Mouse (Mus musculus) E14TG2a.4 (cell line): Measurements from ENCODE around the gene Pgap3.
A peak's percentile ranks its signal among the peaks of the same experiment; 100 is the strongest.
"Not testable (repeated sequence)": the region's sequence is repeated elsewhere in the genome, so short reads cannot be mapped to it uniquely, and the experiment has no call there.

Source experiments
- H3K27me3 ChIP-seq: 2 replicates; pipeline ENCODE4 v1.6.1; 2014; ENCODE audit warnings: low read length, control low read depth; ENCODE audit not compliant: insufficient read depth
- H3K36me3 ChIP-seq: 2 replicates; pipeline ENCODE4 v1.6.1; 2014; ENCODE audit warnings: low read length, control low read depth; ENCODE audit not compliant: insufficient read depth
- H3K4me1 ChIP-seq: replicated peaks from 2 replicates; pipeline ENCODE4 v1.6.1; 2014; ENCODE audit warnings: low read depth, low read length, control low read depth
- H3K4me3 ChIP-seq: replicated peaks from 2 replicates; pipeline ENCODE4 v1.5.1; 2014; ENCODE audit warnings: mild to moderate bottlenecking, low read length
- H3K9me3 ChIP-seq: 2 replicates; pipeline ENCODE4 v1.6.1; 2014; ENCODE audit warnings: low read length, control low read depth
- CTCF ChIP-seq: conservative IDR thresholded peaks from 2 replicates; pipeline ENCODE4 v1.5.1; 2014; ENCODE audit warnings: low read length
- NANOG ChIP-seq: IDR thresholded peaks from 2 replicates; pipeline ENCODE4 v1.6.1; 2014; ENCODE audit warnings: borderline replicate concordance, low read length, mixed read lengths
- POU5F1 ChIP-seq: IDR thresholded peaks from 2 replicates; pipeline ENCODE4 v1.6.1; 2014; ENCODE audit warnings: low read length, borderline replicate concordance

Gene Pgap3

GRCm38 (mm10) chr11:98382405-98382804, 17.9 kb downstream of the Pgap3 start:
- Histone ChIP-seq H3K4me1 (peaks cover 72% of the 10 kb centered on the region), H3K36me3 (peaks cover 35% of the 10 kb centered on the region), H3K27me3 (peaks cover 51% of the 10 kb centered on the region)
- H3K9me3 ChIP-seq, H3K4me3 ChIP-seq: not testable (repeated sequence)
- peak; percentile 11; the same call in 1 of the 2 replicates for TF ChIP-seq CTCF

DNA sequence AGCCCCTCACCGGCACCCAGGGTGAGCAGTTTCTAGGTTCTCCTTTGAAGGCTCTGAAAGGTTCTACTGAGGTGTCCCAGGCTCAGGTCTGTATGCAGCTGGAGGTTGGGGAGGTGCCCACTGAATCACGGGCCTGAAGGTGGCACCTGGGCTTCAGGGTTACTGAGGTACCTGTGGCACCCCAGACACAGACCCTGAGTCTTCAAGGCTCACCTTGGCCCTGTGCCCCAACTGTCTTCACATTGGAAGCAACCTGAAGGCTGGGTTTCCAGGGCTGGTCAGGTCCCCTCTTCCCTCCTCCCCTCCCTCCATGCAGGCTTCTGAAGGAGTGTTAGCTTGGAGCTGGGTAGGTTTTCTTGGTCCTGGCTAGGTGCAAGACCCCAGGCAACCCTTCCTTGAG, 18.6 kb downstream of the Pgap3 start:
- TF ChIP-seq CTCF (no peak), NANOG (no peak), POU5F1 (no peak)
- H3K4me3 ChIP-seq: no peak overlapping the region
- H3K9me3 ChIP-seq: no peaks in the 10 kb centered on the region

DNA sequence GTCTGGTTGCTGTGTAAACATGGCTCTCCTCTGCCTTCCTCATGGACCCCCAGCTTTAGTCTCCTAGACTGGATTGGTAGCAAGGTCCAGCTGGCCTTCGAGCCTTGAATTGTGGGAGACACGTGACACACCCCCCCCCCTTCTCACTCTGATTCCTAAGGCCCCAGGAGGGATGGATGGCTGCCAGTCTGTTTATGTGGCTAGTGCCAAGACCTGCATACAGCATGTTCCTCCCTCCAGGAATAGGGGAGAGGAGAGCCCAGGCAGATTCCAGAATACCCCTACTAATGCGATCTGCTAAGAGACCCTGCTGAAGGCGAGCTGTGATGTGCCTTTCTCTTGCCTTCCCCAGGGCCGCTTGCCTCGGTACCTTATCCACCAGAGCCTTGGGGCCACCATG, 20.2 kb downstream of the Pgap3 start:
- TF ChIP-seq CTCF (no peak), NANOG (no peak), POU5F1 (no peak)
- H3K4me1 ChIP-seq: peaks cover 77% of the 10 kb centered on the region
- H3K9me3 ChIP-seq: no peaks in the 10 kb centered on the region
- peaks cover 28% of the 10 kb centered on the region for H3K27me3 ChIP-seq
- H3K4me3 ChIP-seq: no peak overlapping the region
- H3K36me3 ChIP-seq: peaks cover 58% of the 10 kb centered on the region

More for the DNA sequence above, 18.6 kb downstream of the Pgap3 start:
- Histone ChIP-seq H3K36me3 (peaks cover 43% of the 10 kb centered on the region), H3K4me1 (peaks cover 72% of the 10 kb centered on the region), H3K27me3 (peaks cover 43% of the 10 kb centered on the region)

DNA sequence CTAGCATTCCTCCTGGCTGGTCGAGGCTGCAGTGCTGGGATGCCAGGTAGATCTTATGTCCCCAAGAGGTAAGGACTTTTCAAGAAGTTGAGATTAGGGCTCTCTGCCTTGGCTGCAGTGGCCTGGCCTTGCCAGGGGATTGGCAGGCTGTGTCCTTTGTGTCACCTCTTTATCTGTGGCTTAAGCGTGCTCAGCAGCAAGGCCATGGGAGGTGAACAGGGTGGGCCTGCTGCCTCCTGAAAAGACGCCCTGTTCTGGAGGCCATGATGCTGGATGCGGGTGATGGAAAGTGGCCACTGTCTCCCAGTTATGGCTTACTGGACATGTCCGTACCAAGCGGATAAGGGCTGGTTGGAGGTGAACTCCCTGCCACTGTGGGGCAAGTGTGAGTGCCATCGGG, 20.9 kb downstream of the Pgap3 start:
- Histone ChIP-seq H3K4me1 (peaks cover 76% of the 10 kb centered on the region), H3K4me3 (no peak overlapping the region), H3K27me3 (peaks cover 21% of the 10 kb centered on the region), H3K36me3 (peaks cover 65% of the 10 kb centered on the region), H3K9me3 (no peaks in the 10 kb centered on the region)
- TF ChIP-seq CTCF: no peak
- TF ChIP-seq POU5F1: no peak
- no peak for TF ChIP-seq NANOG

- Histone ChIP-seq H3K36me3 (peaks cover 74% of the 10 kb centered on the region), H3K4me1 (peaks cover 61% of the 10 kb centered on the region), H3K4me3 (no peak overlapping the region), H3K27me3 (peaks cover 5% of the 10 kb centered on the region), H3K9me3 (no peaks in the 10 kb centered on the region)
- TF ChIP-seq NANOG: no peak
- no peak for TF ChIP-seq POU5F1
- TF ChIP-seq CTCF: no peak
Measured at GRCm38 (mm10) chr11:98377787-98378186, 22.5 kb downstream of the Pgap3 start.

DNA sequence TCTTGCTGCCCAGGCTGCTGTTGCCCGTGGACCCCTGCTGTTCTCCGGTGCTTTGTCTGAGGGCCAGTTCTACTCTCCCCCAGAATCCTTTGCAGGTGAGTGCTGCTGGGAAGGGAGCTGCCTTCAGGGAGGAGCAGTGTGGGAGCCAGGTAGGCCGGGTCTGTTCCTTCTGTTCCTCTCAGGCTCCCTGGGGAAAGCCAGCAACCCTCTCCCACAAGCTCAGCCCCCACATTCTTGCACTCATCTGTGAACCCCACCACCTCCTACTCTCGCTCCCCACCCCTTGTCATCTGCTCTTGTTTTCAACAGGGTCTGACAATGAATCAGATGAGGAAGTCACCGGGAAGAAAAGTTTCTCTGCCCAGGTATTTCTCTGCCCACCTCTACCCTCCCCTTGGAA, 23.5 kb downstream of the Pgap3 start:
- Histone ChIP-seq H3K4me1 (peaks cover 69% of the 10 kb centered on the region), H3K4me3 (0 out of 2 replicates have a peak overlapping the region, but pooled peaks have one; percentile 0)

DNA sequence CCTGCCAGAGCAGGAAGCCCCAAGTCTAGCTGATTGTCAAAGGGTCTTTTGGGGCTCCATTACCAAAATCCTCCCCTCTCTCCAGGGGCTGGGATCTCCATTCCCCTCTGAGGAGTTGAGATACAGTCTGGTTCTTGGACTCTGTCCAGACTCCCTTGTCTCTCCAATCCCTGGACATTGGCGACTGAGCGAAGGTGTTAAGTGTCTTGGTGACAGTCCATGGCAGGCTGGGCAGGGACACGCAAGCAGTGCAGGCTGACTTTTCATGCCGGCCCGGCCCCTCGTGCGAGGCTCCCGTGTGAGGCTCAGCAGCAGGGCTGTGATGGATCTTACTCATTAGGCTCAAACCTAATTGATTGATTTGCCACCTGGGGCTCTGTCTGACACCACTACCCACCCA, 26.0 kb downstream of the Pgap3 start:
- Histone ChIP-seq H3K4me1 (peaks cover 76% of the 10 kb centered on the region), H3K27me3 (no peaks in the 10 kb centered on the region), H3K4me3 (no peak overlapping the region), H3K9me3 (no peaks in the 10 kb centered on the region), H3K36me3 (peaks cover 60% of the 10 kb centered on the region)
- no peak for TF ChIP-seq CTCF
- no peak for TF ChIP-seq POU5F1
- TF ChIP-seq NANOG: no peak

More for the DNA sequence above, 23.5 kb downstream of the Pgap3 start:
- H3K36me3 ChIP-seq: peaks cover 77% of the 10 kb centered on the region
- peaks cover 3% of the 10 kb centered on the region for H3K27me3 ChIP-seq
- no peaks in the 10 kb centered on the region for H3K9me3 ChIP-seq
- no peak for TF ChIP-seq CTCF
- no peak for TF ChIP-seq NANOG
- no peak for TF ChIP-seq POU5F1

DNA sequence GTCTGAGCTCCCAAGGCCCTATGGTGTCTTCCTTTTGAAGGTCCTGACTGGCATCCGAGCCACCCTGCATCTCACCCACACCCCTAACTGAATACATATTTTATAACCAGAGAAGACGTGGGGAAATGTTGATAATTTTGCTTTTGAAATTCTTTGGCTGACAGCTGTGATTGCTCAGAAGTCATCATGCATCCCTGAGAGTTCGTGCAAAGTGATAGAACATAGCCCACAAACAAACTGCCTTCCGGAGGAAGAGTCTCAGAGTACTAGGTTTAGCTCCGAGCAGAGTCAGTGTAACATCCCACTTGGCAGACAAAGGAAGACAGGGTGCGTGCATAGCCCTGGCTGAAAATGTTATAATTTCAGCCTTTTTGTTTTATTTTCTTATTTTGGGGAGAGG, 27.0 kb downstream of the Pgap3 start:
- peaks cover 50% of the 10 kb centered on the region for H3K36me3 ChIP-seq
- TF ChIP-seq NANOG (no peak), POU5F1 (no peak), CTCF (no peak)
- H3K4me3 ChIP-seq: no peak overlapping the region
- peaks cover 76% of the 10 kb centered on the region for H3K4me1 ChIP-seq
- H3K27me3 ChIP-seq: no peaks in the 10 kb centered on the region
- no peaks in the 10 kb centered on the region for H3K9me3 ChIP-seq

DNA sequence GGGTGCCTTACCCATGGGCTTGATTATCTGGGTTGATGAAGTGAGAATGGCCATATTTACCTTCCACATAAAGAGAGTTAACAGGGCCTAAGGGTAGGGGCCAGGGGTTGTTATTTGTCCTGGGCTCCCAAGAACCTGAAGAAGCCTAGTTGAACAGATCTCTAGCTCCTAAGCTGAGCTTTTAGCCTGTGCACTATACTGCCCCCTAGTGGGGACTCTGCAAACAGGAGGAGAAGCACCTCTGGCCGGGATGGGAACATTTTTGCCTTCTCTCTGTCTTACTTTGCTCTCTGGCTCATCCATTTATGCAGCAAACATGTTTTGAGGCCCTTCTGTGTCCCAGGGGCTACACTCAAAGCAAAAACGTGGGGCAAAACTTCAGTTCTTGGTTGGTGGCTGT, 27.9 kb downstream of the Pgap3 start:
- peak overlapping the region; percentile 67 for H3K4me3 ChIP-seq
- H3K4me1 ChIP-seq: peaks cover 70% of the 10 kb centered on the region
- no peaks in the 10 kb centered on the region for H3K27me3 ChIP-seq
- H3K9me3 ChIP-seq: no peaks in the 10 kb centered on the region
- H3K36me3 ChIP-seq: peaks cover 41% of the 10 kb centered on the region
- TF ChIP-seq NANOG (no peak), POU5F1 (no peak), CTCF (peak; percentile 99)
